Mouse (Mus musculus): ENCODE results near the gene Sirt2. TPM values are rescaled to one million over a fixed set of nuclear protein-coding genes. Genes with fewer than 3 reads are reported as not detected.

Sirt2 gene
- polyA plus RNA-seq, 2 experiments, result 18.5 to 21.3 TPM

DNA sequence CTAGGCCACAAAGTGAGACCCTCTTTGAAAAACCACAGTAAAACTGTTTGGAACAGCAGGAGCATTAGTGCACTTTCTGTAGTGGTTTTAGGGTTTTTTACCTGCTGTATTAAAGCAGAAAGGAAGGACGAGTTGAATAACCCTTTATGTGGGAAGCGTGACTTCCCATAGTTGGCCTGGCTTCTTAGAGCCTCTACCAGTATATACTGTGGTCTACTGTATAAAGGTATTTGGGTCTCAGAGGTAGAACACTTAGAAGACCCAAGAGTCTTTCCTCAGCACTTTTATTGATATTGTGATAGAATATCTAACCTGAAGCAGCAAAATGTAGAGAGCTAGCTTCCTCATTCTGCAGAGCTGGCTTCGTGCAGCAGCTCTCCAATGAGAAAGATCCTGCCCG lies 53.0 kb downstream of the Sirt2 start:
- H3K4me1 ChIP-seq (replicated peaks; ENCODE audit: control insufficient read depth in 2 of 2, insufficient read depth in 2 of 2, low read length in 1 of 2), result peaks cover 3 to 11% of the 10 kb centered on the region in 2 experiments
- ATAC-seq (ENCODE audit: insufficient read depth) (no peak), DNase-seq (ENCODE audit: low read depth in 3 of 3, low spot score in 3 of 3) (no peak)
- H3K9me3 ChIP-seq (ENCODE audit: control insufficient read depth, low read length), result no peaks in the 10 kb centered on the region
- WGBS (ENCODE audit: insufficient replicate concordance), result 81% methylated on average over 4 of the region's 4 CpGs
- no peak for TF ChIP-seq EP300 (IDR thresholded peaks at IDR 0.05; ENCODE audit: low read depth)
- H3K4me3 ChIP-seq (ENCODE audit: insufficient read depth in 1 of 2, low read depth in 2 of 2, low read length in 2 of 2), result no peak overlapping the region
- H3K36me3 ChIP-seq (replicated peaks; ENCODE audit: control insufficient read depth, insufficient read depth, low read depth), result peaks cover 86% of the 10 kb centered on the region
- H3K9ac ChIP-seq (replicated peaks), result no peak overlapping the region
- H3K27me3 ChIP-seq (ENCODE audit: control insufficient read depth, insufficient read depth, low read length), result no peaks in the 10 kb centered on the region
- no peak overlapping the region for H3K27ac ChIP-seq
- no peak overlapping the region for H3K4me2 ChIP-seq (ENCODE audit: low read depth)

DNA sequence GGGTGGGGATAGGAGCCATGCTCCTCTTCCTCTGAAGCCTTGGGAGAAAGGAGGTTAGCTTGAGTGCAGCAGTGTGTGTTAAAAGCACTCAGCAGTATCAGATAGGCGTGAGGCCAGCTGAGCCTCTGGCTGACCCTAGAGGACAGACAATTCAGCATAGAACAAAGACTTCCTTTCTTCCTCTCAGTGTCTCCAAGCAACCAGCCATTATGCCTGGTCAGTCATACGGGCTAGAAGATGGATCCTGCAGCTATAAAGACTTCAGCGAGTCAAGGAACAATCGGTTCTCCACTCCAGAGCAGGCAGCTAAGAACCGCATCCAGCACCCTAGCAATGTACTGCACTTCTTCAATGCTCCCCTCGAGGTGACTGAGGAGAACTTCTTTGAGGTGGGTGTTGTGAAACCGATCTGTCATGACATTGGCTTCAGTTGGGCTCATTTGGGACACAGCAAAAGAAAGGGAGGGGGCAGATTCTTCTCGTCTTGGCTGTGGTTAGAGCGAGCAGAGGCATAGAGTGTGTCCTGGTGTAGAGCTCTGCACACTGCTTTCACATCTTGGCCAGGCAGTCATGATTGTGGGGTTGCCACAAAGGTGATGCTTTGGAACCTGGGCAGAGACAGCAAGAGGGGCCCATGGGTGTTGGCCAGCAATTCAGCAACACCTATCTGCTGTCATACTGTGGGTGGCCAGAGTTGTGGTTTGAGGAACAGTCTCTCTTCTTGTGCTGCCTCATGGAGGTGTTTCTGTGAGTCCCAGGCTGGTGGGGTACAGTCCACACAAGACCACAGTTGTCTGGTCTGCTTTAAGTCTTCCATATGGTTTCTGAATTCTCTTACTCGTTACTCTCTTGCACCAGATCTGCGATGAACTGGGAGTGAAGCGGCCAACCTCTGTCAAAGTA lies 54.1 kb downstream of the Sirt2 start:
- Histone ChIP-seq H3K4me1 (replicated peaks; ENCODE audit: control insufficient read depth in 2 of 2, insufficient read depth in 2 of 2, low read length in 1 of 2) (peaks cover 4 to 17% of the 10 kb centered on the region in 2 experiments), H3K9me3 (ENCODE audit: control insufficient read depth, low read length) (no peaks in the 10 kb centered on the region), H3K4me2 (ENCODE audit: low read depth) (no peak overlapping the region), H3K27me3 (ENCODE audit: control insufficient read depth, insufficient read depth, low read length) (no peaks in the 10 kb centered on the region), H3K36me3 (replicated peaks; ENCODE audit: control insufficient read depth, insufficient read depth, low read depth) (peaks cover 76% of the 10 kb centered on the region), H3K9ac (replicated peaks) (no peak overlapping the region), H3K4me3 (ENCODE audit: insufficient read depth in 1 of 2, low read depth in 2 of 2, low read length in 2 of 2) (no peak overlapping the region), H3K27ac (no peak overlapping the region)
- no peak for DNase-seq (ENCODE audit: low read depth in 3 of 3, low spot score in 3 of 3)
- no peak for ATAC-seq (ENCODE audit: insufficient read depth)
- WGBS (ENCODE audit: insufficient replicate concordance), result 80% methylated on average over 12 of the region's 12 CpGs
- TF ChIP-seq EP300 (IDR thresholded peaks at IDR 0.05; ENCODE audit: low read depth) (no peak), CTCF (IDR thresholded peaks at IDR 0.05; ENCODE audit: low read depth) (no peak)

DNA sequence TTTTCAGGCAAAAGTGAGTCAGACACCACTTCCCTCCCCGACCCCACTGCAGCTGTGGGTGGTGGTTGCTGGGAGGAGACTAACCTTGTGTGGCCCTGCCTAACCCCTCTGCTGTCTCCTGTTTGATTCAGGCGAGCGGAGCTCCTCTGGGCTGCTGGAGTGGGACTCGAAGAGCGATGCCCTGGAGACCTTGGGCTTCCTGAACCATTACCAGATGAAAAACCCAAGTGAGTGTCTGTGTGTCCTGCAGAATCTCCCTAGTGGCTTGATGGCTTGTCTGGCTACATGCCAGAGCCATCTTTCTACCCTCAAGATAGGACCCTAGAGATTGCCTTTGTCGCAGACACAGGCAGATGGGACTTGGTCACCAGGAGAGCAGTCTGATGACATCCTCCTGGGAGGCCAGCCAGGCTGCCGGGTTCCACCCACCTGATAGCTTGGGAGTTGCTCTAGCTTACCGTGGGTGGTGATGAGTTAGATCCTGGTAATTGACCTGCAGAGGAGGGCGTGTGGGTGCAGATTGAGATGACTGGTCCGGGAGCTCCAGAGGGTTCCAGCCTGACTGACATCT lies 54.8 kb downstream of the Sirt2 start:
- Histone ChIP-seq H3K4me1 (replicated peaks; ENCODE audit: control insufficient read depth in 2 of 2, insufficient read depth in 2 of 2, low read length in 1 of 2) (peaks cover 8 to 23% of the 10 kb centered on the region in 2 experiments), H3K4me2 (ENCODE audit: low read depth) (no peak overlapping the region), H3K9me3 (ENCODE audit: control insufficient read depth, low read length) (no peaks in the 10 kb centered on the region), H3K27ac (no peak overlapping the region), H3K9ac (replicated peaks) (no peak overlapping the region), H3K27me3 (ENCODE audit: control insufficient read depth, insufficient read depth, low read length) (no peaks in the 10 kb centered on the region), H3K36me3 (replicated peaks; ENCODE audit: control insufficient read depth, insufficient read depth, low read depth) (peaks cover 68% of the 10 kb centered on the region), H3K4me3 (ENCODE audit: insufficient read depth in 1 of 2, low read depth in 2 of 2, low read length in 2 of 2) (no peak overlapping the region)
- no peak for TF ChIP-seq EP300 (IDR thresholded peaks at IDR 0.05; ENCODE audit: low read depth)
- no peak for TF ChIP-seq CTCF (IDR thresholded peaks at IDR 0.05; ENCODE audit: low read depth)
- ATAC-seq (ENCODE audit: insufficient read depth) (no peak), DNase-seq (ENCODE audit: low read depth in 3 of 3, low spot score in 3 of 3) (no peak)
- 68% methylated on average over 10 of the region's 10 CpGs for WGBS (ENCODE audit: insufficient replicate concordance)

DNA sequence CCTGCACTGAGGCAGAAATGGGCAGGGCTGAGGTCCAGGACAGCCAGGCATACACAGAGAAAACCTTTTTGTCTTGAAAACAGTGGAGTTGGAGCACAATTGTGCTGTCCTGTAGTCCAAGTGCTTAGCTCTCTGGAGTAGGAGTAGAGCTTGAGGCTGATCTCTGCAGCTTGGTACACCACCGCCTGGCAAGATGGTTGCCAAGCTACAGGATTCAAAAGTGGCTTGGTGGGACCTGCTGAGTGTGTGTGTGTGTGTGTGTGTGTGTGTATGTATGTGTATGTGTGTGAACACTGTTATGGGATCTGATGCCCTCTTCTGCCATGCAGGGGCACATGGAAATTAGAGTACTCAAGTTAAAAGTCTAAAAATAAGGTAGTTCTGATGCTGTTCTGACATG lies 56.0 kb downstream of the Sirt2 start:
- Histone ChIP-seq H3K4me2 (ENCODE audit: low read depth) (no peak overlapping the region), H3K4me3 (ENCODE audit: insufficient read depth in 1 of 2, low read depth in 2 of 2, low read length in 2 of 2) (no peak overlapping the region), H3K9ac (replicated peaks) (no peak overlapping the region), H3K9me3 (ENCODE audit: control insufficient read depth, low read length) (no peaks in the 10 kb centered on the region), H3K27ac (no peak overlapping the region), H3K4me1 (replicated peaks; ENCODE audit: control insufficient read depth in 2 of 2, insufficient read depth in 2 of 2, low read length in 1 of 2) (peaks cover 8 to 19% of the 10 kb centered on the region in 2 experiments), H3K36me3 (replicated peaks; ENCODE audit: control insufficient read depth, insufficient read depth, low read depth) (peaks cover 56% of the 10 kb centered on the region), H3K27me3 (ENCODE audit: control insufficient read depth, insufficient read depth, low read length) (no peaks in the 10 kb centered on the region)
- ATAC-seq (ENCODE audit: insufficient read depth) (no peak), DNase-seq (ENCODE audit: low read depth in 3 of 3, low spot score in 3 of 3) (no peak)
- WGBS (ENCODE audit: insufficient replicate concordance), result 63% methylated on average over 1 of the region's 1 CpGs
- TF ChIP-seq CTCF (IDR thresholded peaks at IDR 0.05; ENCODE audit: low read depth) (no peak), EP300 (IDR thresholded peaks at IDR 0.05; ENCODE audit: low read depth) (no peak)
